Mouse (Mus musculus) activated CD4-positive, CD25-positive, alpha-beta regulatory T cell, adult 4 months (primary cell): ENCODE data around the gene Drg1. TPM values are rescaled to one million over a fixed set of nuclear protein-coding genes. Genes with fewer than 3 reads are reported as not detected.
A peak's percentile ranks its signal among the peaks of the same experiment; 100 is the strongest.
"Not testable (repeated sequence)": the region's sequence is repeated elsewhere in the genome, so short reads cannot be mapped to it uniquely, and the experiment has no call there.

Experiments
- ATAC-seq: one replicate; pipeline ENCODE4 v1.8.0; 2017
- polyA plus RNA-seq, 2 experiments: library from polyadenylated mRNA; unstranded; fragments of 100-300 nt; shearing (Covaris generic); gene quantifications; one replicate each; pipeline ENCODE4 v1.2.1; 2017

Gene Drg1
- polyA plus RNA-seq, 2 experiments from 2014 or later: 166 to 178 TPM

DNA sequence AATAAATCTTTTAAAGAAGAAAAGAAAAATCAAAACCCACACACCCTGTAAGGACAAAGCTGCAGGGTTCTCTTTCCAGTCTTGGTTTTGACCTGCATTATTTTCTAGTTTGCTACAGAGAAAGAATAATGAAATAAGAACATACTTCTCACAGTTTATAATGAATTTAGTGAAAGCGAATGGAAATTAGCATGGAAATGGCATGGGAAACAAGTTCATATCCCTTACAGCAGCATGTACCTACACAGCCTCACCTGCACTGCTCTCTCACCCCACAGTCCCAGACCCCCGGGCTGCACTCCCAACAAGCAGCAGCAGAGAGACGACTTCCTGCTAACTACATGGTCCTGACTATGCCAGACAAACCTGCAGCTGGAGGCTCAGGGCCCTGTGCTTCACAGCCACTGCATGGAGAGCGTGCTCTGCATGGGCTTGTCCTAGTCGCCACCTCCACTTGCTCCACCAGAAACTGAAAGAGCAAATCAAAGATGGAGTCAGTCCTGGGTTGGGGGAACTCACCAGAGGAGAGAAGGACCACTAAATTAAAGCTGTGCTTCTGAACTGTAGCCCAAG is 100.9 kb downstream of the Drg1 start:
- peak; percentile 21 for ATAC-seq

DNA sequence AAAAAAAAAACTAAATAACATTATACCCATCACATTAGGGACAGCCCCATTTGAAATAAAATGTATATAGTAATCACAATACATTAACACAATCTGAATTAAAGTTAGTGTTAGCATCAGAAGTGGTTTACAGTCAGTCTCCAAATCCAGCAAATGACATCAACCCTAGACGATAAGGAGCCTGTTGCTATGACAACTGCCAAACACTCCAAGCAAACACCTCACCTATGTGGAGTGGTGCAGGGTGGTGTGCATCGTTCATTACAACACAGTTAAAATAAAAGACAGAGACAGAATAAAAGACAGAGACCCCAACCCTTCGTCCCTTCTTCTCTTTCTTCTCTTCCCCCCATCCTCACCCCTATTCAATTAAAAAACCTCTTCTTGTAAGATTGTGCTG is 102.6 kb downstream of the Drg1 start:
- peak; percentile 44 for ATAC-seq

DNA sequence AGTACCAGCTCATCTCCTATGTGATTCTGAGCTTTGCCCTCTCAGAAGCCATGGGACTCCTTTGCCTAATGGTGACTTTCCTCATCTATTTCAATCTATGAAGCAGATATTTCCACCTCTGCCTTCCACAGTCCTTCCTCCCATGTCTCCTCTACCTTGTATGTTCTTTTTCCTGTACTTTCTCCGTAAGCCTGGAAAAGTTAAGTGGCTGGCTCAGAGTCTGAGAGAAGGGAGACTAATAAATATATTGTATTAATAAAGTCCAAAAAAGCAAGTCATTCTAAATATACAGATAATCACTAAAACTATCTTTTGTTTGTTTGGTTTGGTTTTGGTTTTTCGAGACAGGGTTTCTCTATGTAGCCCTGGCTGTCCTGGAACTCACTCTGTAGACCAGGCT is 103.1 kb downstream of the Drg1 start:
- not testable (repeated sequence) for ATAC-seq

DNA sequence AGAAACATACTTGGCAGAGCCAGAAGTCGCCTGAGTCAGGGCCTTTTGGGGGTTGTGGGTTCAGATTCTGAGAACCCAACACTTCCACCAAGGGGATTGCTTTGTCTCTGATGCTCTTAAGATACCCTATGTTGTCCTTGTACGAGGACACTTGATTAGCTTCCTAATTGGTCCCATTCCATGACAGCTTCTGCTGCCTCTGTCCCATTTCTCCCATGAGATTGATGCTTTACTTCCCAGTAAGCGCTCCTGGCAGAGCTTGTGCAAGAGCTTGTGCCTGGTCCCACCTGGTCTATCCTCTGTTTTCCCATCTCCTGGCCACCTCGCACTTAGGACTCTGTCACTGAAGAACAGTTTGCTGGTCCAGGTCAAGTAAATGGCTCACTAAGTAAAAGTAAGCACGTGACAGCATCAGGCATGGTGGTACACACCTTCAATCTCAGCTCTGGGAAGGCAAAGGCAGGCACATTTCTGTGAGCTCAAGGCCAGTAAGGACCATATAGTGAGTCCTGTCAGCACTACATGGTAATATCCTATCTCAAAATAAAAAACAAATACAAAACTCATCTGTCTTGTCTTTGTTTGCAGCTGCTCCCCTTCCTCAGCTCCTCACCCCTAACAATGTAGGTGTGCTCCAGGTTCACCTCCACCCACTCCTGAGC is 103.8 kb downstream of the Drg1 start:
- ATAC-seq: peak; percentile 4

DNA sequence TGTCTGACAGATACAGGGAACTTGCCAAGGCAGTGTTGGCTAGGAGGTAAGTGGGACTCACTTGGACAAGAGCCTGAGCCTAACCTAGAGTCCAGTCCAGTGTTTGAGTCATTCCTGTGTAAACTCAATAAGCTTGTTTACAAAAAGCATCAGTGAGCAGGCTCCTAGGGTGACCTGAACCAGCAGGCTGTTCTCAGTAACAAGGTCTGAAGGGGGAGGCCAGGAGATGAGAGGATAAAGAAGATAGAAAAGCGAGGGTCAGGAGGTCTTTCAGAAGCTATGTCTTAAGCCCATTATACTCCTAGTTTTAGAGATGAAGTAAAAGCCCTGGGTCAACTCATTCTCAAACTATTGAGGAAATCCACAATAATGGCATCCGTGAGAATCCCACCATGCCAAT is 104.8 kb downstream of the Drg1 start:
- ATAC-seq: not testable (repeated sequence)

DNA sequence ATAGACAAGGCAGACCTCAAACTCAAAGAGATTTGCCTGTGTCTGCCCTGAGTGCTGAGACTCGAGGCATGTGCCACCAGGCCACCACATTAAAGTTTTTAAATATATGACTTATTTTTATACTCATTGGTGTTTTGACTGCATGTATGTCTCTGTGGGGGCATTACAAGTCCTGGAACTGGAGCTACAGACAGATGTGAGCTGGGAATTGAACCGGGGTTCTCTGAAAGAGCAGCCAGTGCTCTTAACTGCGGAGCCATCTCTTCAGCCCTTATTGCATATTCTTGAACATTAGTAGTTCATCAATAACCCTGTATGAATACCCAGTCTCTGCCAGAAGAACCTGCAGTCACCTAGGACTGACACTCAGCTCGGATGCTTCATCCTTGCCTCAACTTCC is 107.4 kb downstream of the Drg1 start:
- not testable (repeated sequence) for ATAC-seq

DNA sequence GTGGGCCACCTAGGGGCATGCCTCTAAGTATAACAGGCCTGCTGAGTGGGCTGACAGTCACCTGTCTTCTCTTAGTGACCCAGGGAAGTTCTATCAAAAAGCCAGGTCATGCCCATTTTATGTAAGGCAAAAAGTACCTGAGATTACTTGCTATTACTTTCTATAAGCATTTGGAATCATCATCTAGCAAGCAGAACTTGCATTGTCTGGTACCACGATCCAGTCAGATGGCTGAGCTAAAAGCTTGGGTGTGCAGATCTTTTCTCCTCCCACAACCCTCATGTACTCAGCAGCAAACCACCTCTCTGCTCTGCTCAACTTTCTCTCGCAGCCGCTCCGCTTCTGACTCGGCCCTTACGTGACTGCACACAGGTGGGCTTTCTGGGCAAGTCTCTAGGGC is 108.2 kb downstream of the Drg1 start:
- ATAC-seq: not testable (repeated sequence)

DNA sequence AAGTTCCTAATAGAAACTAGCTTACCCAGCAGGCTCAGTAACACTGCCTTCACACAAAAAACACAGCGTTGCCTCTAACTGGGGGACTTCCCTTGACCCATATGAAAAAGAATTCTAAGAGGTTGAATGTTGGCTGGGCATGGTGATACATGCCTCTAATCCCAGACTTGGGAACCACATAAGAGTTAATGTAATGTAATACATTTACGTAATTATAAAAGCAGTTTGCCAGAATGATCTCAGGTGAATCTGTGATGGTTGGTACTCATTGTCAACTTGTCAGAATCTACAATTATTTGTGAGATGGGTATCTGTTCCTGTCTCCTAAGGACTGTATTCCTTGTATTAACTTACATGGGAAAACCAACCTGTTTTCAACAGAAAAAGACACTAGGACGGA is 109.2 kb downstream of the Drg1 start:
- ATAC-seq: peak; percentile 3

DNA sequence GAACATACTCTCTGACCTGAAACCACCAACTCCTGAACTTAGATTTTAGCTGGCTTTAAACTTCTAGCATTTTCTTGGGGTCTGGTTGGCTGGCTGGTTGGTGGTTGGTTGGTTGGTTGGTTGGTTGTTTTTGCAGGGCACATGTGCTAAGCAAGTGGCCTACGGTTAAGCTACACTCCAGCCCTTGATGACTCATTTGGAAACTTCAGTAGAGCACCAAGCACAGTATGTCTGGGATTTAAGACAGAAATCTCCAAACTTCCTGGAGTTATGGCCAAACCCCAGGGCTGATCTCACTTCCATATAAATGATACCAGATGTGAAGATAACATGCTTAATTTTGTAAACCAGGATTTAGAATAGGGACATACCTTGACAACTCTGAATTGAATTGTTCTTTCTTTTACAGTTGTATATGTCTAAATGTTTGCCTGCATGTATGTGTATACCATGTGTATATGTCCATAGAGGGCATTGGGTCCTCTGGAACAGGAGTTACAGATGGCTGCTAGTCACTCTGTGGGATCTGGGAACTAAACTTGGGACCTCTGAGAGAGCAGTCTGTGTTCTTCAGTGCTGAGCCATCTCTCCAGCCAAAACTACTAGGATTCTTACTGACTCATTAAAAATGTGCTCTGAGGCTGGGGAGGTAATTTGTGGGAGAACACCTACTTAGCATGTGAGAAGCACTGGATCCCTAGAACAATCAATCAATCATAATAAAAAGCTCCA is 112.4 kb downstream of the Drg1 start:
- peak; percentile 47 for ATAC-seq

DNA sequence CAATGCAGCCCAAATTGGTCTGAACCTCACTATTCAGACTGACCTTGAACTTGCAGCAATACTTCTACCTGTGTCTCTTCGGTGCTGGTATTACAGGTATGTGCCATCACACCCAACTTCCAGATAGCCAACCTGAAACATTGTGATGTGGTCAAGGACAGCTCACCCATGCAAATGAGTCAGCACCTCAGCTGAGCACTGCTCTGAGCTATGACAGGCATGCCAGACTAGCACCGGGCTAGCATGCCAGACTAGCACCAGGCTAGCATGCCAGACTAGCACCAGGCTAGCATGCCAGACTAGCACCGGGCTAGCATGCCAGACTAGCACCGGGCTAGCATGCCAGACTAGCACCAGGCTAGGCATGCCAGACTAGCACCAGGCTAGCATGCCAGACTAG is 114.9 kb downstream of the Drg1 start:
- ATAC-seq: peak; percentile 10

DNA sequence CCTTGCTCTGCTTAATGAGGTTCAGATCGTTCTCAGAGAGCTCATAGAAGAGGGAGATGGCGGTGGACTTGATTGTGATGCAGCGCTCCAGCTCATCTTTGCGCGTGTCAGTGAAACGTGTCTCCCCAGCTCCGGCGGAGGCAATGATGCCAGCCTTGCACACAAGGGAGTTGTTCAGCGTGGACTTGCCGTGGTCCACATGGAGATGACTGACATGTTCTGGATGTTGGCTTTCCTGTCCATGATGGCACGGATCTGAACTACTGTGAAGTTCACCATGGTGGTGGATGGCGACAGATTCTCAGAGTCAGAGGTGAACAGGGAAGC is 115.6 kb downstream of the Drg1 start:
- not testable (repeated sequence) for ATAC-seq

DNA sequence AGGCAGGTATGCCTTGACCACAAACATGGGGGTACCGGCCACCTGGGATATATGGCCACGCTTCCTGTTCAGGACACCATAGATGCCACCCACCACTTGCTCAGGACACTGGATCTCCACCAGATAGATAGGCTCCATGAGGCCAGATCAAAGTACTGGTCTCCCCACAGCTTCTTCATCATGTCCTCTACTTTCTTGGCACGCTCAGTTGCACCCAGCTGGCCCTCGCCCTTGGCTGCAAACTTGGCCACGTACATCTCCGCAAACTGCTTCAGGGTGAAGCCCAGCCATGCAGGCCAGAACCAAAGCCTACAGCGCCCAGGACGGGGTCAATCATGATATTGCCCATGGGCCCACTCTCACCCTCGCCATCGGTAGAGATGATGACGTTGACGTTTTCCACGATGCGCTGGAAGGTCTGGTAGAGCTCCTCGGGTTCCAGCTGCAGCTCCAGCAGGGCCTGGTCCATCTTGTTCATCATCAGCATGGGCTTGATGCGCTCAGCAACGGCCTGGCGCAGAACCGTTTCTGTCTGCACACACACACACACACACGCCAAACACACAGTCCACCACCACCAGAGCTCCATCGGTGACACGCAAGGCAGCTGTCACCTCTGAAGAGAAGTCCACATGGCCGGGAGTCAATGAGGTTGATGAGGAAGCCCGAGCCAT is 116.1 kb downstream of the Drg1 start:
- not testable (repeated sequence) for ATAC-seq

DNA sequence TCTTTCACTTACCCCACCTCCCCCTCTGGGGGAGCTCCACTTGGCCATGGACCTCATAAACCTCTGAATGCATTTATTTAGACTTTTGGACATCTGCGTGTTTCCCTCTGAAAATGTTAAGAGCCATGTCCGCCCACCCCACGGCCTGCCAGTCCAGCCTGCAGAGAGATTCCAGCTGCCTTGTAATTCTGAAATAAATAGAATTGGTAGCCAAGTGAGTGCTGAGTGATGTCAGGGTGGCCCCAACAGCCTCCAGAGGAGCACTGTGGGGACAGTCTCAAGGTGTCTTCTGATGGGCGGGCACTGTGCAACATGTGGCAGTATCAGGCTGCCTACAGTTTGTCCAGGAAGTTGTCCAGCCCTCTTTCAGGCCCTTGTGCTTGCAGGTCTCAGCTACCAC is 116.7 kb downstream of the Drg1 start:
- ATAC-seq: not testable (repeated sequence)

DNA sequence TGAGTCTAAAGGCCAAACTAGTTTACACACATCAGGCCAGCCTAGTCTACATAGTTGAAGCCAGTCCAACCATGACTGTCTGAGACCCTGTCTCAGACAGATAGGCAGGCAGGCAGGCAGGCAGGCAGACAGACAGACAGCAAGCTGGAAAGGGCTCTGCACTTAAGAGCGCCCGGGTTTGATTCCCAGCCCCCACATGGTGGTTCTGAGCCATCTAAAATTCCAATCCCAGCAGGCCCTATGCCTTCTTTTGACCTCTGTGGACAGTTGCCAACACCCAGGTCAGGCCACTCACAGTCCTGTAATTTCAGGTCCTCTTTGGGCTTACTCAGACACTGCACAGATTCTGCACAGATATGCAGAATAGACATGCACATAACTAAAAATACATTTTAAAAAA is 119.4 kb downstream of the Drg1 start:
- not testable (repeated sequence) for ATAC-seq

DNA sequence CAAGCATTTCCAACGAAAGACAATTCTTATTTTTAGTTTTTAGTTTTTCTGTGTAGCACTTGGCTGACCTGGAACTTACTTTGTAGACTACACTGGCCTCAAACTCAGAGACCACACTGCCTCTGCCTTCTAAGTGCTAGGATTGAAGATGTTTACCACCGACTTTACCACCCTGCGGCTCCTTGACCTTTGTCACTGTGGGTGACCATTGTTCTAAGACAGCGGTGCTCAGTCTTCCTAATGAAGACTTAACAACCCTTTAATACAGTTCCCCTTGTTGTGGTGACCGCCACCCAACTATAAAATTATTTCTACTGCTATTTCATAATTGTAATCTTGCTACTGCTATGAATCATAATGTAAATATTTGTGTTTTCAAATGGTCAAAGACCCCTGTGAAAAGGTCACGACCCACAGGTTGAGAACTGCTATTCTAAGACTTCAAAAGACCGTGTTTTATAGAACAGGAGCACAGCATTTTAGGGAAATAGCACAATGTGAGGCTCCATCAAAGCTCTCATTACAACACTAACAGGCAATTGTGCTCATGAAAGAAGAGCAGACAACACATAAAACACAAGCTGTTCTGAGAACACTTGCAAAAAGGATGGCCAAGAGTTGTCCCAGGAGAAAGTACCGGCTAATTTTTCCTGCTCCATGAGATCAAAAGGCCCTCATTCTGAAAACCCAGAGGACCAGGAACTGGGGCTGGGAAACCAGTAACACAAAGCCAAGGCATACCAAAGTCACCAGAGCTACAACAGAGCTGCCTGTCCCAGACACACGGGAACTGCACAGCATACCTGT is 120.7 kb downstream of the Drg1 start:
- peak; percentile 14 for ATAC-seq

DNA sequence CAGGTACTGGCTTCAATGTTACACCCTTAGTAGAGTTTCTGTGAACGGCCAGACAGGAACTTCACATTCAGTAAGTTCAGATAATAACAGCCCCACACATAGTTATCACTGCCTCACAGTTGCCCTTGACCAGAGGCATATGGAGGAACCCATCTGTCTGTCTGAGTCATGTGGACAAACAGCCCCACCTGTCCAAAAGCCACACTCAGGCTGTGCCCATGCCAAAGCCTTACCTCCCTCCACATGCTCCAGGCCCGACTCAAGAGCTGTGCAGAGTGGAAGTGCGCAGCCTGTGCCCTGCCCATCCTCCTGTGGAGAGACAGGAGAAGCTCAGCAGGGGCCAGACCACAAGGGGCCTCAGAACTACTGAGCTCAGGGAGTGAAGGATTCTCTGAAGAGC is 122.2 kb downstream of the Drg1 start:
- not testable (repeated sequence) for ATAC-seq

DNA sequence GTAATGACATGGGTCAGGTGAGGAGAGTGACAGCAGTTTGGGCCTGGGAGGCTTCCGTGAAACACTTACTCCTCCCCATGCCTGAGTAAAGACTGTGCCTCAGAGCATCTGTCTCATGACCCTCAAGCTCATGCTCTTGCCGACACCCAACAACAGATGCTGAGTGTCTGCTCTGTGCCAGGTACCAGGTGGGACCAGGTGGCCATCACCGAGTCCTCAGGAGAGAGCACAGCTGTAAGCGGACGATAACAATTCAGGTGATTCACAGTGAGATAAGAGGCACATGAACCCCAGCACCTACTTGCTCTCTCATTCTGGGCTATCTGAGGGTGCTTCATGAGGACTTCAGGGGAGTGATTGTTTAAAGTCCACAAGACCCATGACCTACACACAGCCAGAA is 123.8 kb downstream of the Drg1 start:
- peak; percentile 37 for ATAC-seq

DNA sequence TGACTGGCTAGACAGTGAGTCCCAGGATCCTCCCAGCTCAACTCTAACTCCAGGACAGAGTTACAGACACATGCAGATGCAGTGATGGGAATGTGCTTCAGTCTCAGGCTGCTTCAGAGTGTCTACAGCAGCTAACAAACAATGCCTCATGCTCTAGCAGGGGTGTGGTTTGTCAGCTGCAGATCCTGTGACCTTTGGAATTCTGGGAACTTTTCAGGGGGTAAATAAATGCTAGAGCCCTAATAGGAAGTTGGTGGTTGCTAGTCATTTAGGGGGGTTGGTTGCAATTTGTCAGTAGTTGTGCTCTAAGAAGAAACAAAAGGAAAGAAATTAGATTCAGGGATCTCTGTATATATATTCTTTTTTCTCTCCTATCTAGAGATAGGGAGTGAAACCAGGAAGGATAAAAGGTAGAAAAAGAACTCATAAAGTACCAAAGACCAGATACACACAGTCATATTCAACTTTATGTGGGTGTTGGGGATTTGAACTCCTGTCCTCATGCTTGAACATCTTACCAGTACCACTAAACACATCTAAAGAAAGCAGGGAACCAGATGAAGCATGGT is 125.2 kb downstream of the Drg1 start:
- peak; percentile 0 for ATAC-seq

DNA sequence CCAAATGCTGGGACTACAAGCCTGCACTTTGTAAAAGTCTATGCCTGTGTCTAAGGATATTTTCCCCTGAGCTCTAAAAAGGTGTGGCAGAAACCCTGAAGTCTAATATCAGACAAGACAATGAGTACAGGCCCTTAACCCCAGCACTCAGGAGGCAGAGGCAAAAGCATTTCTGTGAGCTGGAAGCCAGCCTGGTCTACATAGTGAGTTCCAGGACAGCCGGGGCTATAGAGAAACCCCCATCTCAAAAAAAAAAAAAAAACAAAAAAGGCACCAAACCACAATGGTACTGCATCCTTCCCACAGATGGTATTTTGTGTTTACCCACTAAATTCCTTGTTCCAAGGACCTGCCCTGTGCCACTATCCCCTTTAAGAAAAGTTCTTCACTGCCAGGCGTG is 127.9 kb downstream of the Drg1 start:
- ATAC-seq: peak; percentile 0
